Mouse (Mus musculus): ENCODE data around the gene Mbd3. TPM values are rescaled to one million over a fixed set of nuclear protein-coding genes. Genes with fewer than 3 reads are reported as not detected.
A peak's percentile ranks its signal among the peaks of the same experiment; 100 is the strongest.

Mbd3 gene
- total RNA-seq, 2 experiments from 2014 or later: 122 to 134 TPM

GRCm38 (mm10) chr10:80399973-80400703 lies 788 bp upstream of the Mbd3 start:
- DNase-seq (ENCODE audit: low spot score in 2 of 2): no peak
- intact Hi-C loops (cut with DNase I): no loop called here

DNA sequence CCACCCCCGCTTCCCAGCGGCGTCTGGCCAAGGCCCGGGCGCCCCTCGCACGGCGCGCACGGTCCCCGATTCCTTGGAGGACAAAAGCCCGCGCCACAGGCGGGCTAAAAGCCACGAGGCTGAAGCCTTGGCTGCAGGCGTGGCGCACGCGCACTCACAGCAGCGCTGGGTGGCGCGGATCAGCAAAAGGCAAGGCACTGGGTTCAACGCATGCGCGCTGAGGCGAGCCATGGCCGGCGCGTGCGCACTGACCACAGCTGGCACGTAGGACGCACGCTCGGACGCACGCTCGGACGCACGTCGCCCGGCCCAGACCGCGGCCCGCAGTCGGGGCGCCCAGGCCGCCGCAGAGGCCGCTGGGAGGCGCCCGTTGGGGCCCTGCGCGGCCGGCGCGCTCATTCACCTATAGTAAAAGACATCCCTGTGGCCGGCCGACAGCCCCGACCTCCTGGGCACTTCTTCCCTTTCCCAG lies 595 bp downstream of the Mbd3 start:
- DNase-seq (ENCODE audit: low spot score in 2 of 2): peak; percentile 98 to 99
- intact Hi-C loops (cut with DNase I): no loop called here

DNA sequence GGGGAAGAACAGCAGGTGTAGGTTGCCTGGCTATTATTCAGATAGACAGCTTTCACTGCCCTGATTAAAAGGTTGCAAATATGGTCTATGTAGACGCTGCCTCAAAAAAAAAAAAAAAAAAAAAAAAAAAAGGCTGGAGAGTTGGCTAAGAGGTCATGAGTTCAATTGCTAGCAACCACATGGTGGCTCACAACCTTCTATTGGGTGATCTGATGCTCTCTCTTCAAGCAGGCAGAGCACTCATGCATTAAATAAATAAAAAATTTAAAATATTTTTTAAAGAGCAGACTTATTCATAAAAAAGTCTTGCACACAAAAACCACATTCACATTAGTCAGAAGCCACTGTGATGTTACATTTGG lies 1.2 kb downstream of the Mbd3 start:
- intact Hi-C loops (cut with DNase I): no loop called here
- no peak for DNase-seq (ENCODE audit: low spot score in 2 of 2)

DNA sequence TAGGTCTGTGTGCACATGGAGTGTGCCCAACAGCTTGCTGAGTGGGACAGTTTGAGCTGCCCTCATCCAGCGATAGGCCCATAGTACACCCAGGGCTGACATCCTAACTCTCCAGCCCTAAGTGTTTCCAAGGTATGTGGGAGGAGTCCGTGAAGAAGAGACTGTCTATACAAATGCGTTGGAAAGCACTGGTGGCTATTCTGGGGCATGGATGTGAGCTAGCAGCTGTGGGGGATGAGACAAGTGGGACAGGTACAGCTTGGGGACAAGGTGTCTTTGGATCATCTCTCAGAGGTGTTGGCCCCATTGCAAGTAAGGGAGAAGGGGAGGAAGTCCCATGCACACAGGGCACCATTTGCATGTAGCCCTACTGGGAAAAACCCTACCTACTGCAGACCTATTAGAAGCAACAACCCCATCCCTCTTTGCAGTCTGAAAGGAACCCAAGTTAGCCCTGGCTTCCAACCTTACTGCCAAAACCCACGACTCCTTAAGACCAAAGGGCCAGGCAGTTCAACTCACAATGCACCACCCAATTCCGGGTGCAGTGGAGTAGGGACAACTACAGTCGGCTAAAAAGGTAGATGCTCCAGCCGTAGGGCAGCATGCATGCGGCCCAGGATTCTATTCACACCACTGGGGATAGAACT lies 1.7 kb downstream of the Mbd3 start:
- intact Hi-C loops (cut with DNase I): no loop called here
- no peak for DNase-seq (ENCODE audit: low spot score in 2 of 2)

GRCm38 (mm10) chr10:80396822-80397523 lies 2.4 kb downstream of the Mbd3 start:
- intact Hi-C loops (cut with DNase I): no loop called here
- DNase-seq (ENCODE audit: low spot score in 2 of 2): no peak

DNA sequence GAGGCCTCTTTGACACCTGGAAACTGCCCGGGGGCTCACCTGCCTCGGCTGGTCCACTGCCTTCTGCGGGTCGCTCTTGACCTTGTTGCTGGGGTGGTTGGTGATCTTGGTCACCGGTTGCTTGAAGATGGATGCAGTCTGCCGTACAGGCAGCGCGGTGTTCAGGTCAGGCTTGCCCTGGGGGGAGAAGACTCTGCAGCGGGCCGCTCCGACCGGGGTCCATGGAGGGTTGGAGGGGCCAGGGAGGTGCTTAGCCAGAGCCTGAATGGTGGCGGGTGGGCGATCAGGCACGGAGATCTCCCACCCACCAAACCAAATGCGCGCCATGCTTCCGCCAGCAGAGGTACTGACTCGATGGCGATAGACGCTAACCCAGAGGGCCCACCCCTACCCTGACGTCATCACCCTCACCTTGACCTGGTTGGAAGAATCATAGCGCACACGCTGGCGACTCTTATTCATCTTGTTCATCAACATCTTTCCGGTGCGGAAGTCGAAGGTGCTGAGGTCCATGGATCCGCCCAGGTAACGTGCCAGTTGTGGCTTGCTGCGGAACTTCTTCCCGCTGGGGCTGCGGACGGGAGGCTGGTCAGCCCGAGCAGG lies 4.2 kb downstream of the Mbd3 start:
- intact Hi-C loops (cut with DNase I): no loop called here
- no peak for DNase-seq (ENCODE audit: low spot score in 2 of 2)

DNA sequence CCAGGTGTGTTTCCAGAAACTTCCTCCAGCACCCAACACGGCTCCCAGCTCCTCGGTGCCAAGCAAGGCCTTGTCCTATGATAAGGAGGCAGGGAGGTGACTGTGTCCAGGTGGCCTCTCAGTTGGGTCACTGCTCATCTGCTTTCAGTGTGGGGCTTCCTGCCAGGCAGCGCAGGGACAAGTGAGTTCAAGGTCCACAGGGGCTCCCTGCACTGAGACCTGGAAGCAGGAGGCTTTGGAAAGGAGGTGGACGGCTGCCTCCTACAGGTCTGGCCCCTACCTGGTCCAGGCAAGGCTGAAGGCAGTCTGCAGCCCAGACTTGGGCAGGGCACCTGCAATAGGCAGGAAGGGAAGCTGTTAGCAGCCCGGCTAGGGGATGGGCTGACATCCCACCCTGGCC lies 6.7 kb downstream of the Mbd3 start:
- no peak for DNase-seq (ENCODE audit: low spot score in 2 of 2)
- intact Hi-C loops (cut with DNase I): no loop called here

- intact Hi-C loops (cut with DNase I): no loop called here
Observed at GRCm38 (mm10) chr10:80390697-80391096, 8.7 kb downstream of the Mbd3 start.

GRCm38 (mm10) chr10:80389185-80389708 lies 10.1 kb downstream of the Mbd3 start:
- no peak for DNase-seq (ENCODE audit: low spot score in 2 of 2)
- intact Hi-C loops (cut with DNase I): no loop called here

More at GRCm38 (mm10) chr10:80390697-80391096, 8.7 kb downstream of the Mbd3 start:
- no peak for DNase-seq (ENCODE audit: low spot score in 2 of 2)

DNA sequence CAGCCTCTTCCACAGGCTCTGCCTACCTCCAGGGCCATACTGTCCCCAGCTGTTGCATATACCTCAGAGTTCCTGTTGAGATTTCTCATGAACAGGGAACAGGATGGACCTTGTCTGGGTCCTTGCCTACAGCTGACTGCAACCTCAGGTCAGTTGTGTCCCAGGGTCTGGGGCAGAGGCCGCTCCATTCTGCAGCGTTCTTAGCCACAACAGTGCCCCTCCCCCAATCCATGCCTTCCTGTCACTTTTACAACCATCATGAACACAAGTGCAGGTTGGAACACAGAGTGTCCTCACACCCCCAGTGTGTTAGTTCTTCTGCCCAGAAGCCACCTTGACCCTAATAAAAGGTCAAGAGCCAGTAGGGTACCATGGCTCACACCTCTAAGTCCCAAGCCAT lies 10.6 kb downstream of the Mbd3 start:
- intact Hi-C loops (cut with DNase I): no loop called here
- no peak for DNase-seq (ENCODE audit: low spot score in 2 of 2)

DNA sequence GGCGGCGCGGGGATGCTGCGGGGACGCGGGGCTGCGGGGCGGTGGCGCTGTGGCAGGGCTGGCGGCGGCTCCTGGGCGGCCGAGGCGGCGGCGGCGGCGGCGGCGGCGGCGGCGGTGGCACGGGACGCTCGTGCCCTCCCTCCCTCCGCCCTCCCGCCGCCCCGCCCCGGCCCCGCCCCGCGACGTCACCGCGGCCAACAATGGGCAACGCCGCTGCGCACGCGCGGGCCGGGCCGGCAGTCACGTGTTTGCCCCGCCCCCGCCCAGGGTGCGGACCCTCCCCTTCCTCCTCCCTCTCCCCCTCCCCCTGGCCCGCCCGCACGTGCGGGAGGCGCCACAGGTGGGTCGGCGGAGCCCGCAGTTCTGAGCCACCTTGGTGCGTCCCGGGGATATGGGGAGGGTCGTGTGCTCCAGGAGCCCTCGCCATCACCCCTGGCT lies 11.8 kb downstream of the Mbd3 start, which contains the start of gene Mex3d:
TSS of gene Mex3d (minus strand) at position 138 of the 438 bp plus-strand sequence.
- intact Hi-C loops (cut with DNase I): no loop called here
- peak; percentile 79 to 91 for DNase-seq (ENCODE audit: low spot score in 2 of 2)

GRCm38 (mm10) chr10:80386735-80387471 lies 12.4 kb downstream of the Mbd3 start:
- intact Hi-C loops (cut with DNase I): no loop called here
- DNase-seq (ENCODE audit: low spot score in 2 of 2): no peak

DNA sequence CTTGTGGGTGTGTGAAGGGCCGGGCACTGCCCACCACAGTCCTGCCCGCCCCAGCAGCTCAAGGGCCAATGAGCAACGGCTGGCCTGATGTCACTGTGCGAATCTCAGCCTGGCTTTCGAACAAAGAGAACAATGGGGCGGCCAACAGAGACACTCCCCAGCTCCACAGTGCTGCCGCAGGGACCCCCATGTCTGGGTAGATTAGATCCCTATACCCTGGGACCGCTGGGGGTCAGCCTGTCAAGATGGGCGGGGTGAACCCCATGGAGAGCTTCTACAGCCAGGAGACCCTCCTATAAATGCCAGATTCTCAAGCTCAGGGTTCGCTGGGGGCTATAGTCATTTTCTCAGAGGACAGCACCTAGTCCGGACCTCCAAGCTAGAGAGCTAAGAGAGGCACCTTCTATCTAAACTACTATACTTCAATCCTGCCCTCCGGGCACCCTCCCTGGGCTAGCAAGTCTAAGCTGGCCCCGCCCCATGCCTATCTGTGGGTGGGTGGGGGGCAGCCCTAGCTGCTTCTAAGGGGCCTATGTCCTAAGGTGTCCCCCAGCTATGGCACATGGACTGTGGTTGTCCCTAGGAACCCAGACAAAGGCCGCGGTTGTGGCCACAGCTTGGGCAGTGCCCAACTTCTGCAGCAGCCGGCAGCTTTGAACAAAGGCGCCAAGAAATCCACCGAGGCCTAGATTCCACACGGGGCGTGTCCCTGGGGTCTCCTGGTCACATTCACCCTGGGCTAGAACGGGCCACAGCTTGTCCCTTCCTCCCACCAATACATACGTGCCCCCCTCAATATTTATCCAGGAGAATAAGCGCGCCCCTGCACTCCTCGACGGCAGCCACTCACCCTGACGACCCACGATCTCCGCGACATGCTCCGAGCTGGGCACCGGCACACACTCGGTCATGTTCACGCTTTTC lies 13.3 kb downstream of the Mbd3 start:
- intact Hi-C loops (cut with DNase I): no loop called here
- DNase-seq (ENCODE audit: low spot score in 2 of 2): peak in 1 of 2 experiments; percentile 67

- intact Hi-C loops (cut with DNase I): no loop called here
- DNase-seq (ENCODE audit: low spot score in 2 of 2): no peak
Observed at GRCm38 (mm10) chr10:80385310-80385709, 14.0 kb downstream of the Mbd3 start.

GRCm38 (mm10) chr10:80384709-80385108 lies 14.6 kb downstream of the Mbd3 start:
- DNase-seq (ENCODE audit: low spot score in 2 of 2): no peak
- intact Hi-C loops (cut with DNase I): no loop called here

DNA sequence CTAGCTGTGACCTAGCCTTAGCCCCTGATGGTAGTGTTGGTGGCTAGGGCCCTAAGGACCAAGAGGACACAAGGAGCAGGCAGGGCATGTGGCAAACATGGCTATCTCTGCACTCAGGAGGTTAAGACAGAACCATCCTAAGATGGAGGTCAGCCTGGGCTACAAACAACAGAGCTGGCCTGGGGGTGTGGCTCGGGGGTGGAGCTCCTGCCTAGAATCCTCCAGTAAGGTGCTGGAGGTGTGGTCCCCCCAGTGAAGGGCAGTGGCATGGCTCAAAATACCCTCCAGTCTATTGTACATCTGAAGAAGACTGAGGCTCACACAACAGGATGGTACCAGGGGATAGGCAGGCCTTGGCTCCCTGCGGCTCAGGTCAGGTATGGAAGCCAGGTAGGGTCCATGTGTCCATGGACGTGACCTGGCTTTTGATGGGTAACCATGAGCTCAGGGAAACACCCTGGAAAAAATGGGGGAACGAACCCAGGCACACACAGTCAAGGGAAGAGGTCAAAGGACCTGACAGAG lies 15.2 kb downstream of the Mbd3 start:
- intact Hi-C loops (cut with DNase I): no loop called here
- no peak for DNase-seq (ENCODE audit: low spot score in 2 of 2)

GRCm38 (mm10) chr10:80383431-80383830 lies 15.9 kb downstream of the Mbd3 start:
- no peak for DNase-seq (ENCODE audit: low spot score in 2 of 2)
- intact Hi-C loops (cut with DNase I): no loop called here

Measured in left cerebral cortex, postnatal 14 days (tissue).